Mouse (Mus musculus) G1E (cell line): ENCODE data around the gene Vmn2r7. TPM values are rescaled to one million over a fixed set of nuclear protein-coding genes. Genes with fewer than 3 reads are reported as not detected.
A peak's percentile ranks its signal among the peaks of the same experiment; 100 is the strongest.
"Not testable (repeated sequence)": the region's sequence is repeated elsewhere in the genome, so short reads cannot be mapped to it uniquely, and the experiment has no call there.

Source experiments
- ATAC-seq: 2 replicates; pipeline ENCODE4 v1.8.0; 2016; ENCODE audit warnings: mild to moderate bottlenecking; ENCODE audit not compliant: insufficient number of reproducible peaks, poor library complexity, low FRiP score, severe bottlenecking; ENCODE audit errors: extremely low read depth
- DNase-seq: peaks from one replicate; pipeline ENCODE4 v3.0.0; 2012; ENCODE audit warnings: low spot score
- H3K27me3 ChIP-seq: 2 replicates; pipeline ENCODE4 v1.6.1; 2012; ENCODE audit warnings: mild to moderate bottlenecking, low read length, inconsistent platforms; ENCODE audit not compliant: insufficient read depth
- H3K36me3 ChIP-seq: replicated peaks from 2 replicates; pipeline ENCODE3; 2012; ENCODE audit warnings: mild to moderate bottlenecking, inconsistent platforms
- H3K4me1 ChIP-seq: 2 replicates; pipeline ENCODE4 v1.6.1; 2012; ENCODE audit warnings: low read depth, low read length, inconsistent platforms, mixed read lengths; ENCODE audit not compliant: insufficient read depth
- H3K4me3 ChIP-seq: 2 replicates; pipeline ENCODE4 v1.5.1; 2012; ENCODE audit warnings: low read depth, mild to moderate bottlenecking, inconsistent platforms, low read length, moderate library complexity, mixed read lengths
- H3K9me3 ChIP-seq: replicated peaks from 2 replicates; pipeline ENCODE4 v1.6.1; 2012; ENCODE audit warnings: inconsistent platforms
- CTCF ChIP-seq: IDR thresholded peaks from 2 replicates; pipeline ENCODE4 v1.5.1; 2012; ENCODE audit warnings: low read depth, low read length, inconsistent platforms, mixed read lengths
- GATA1 ChIP-seq: IDR thresholded peaks from 2 replicates; pipeline ENCODE4 v1.6.1; 2012; ENCODE audit warnings: borderline replicate concordance, low read length, inconsistent platforms, mixed read lengths
- GATA2 ChIP-seq: IDR thresholded peaks from 2 replicates; pipeline ENCODE4 v1.6.1; 2012; ENCODE audit warnings: low read depth, low read length, inconsistent platforms, borderline replicate concordance
- POLR2AphosphoS5 ChIP-seq: IDR thresholded peaks from 2 replicates; pipeline ENCODE4 v1.6.1; 2012; ENCODE audit warnings: low read depth, low read length, inconsistent platforms; ENCODE audit not compliant: insufficient replicate concordance
- TAL1 ChIP-seq: conservative IDR thresholded peaks from 2 replicates; pipeline ENCODE4 v1.6.1; 2012; ENCODE audit warnings: low read depth, low read length, inconsistent platforms, mixed read lengths
- polyA plus RNA-seq: library from polyadenylated mRNA; stranded (reverse); fragments of >175 nt; gene quantifications from 2 replicates; pipeline ENCODE4 v1.2.3, GENCODE M21; 2012
- total RNA-seq, 2 experiments: library from RNA; stranded (forward) in 1 of 2; stranded (reverse) in 1 of 2; fragments of 200-1000 nt in 1 of 2; fragments of >200 nt in 1 of 2; fragmentation: Nextera tagmentation in 1 of 2; gene quantifications; 2 replicates each; pipeline ENCODE4 v1.2.3; 2014 to 2017

Gene Vmn2r7
- total RNA-seq (2014; fragmentation: Nextera tagmentation) (not detected in 2 replicates), total RNA-seq (2017) (0.06 and 0.11 TPM in 2 replicates), polyA plus RNA-seq (not detected in 2 replicates)

DNA sequence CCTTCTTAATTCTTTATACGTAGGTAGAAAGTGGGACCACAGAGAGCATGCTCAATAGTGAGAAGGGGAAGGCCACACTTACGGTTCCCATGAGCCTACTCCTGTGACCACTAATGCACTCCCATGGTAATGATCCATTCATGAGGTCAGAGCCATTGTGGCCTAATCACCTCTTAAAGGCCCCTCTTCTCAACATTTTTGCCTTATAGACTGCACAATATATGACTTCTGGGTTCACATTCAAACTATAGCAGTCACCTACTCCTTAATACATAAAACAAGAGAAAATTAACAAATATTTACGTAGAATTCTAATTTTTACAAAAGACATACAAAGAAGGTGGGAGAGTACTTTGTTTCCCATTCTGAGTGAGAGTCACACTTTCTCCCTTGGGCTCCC is at the start of gene Vmn2r7:
Gene Vmn2r7 (minus strand): TSS at position 101 of the 400 bp plus-strand sequence.
- ATAC-seq, H3K4me3 ChIP-seq, H3K9me3 ChIP-seq, H3K4me1 ChIP-seq, H3K36me3 ChIP-seq, DNase-seq, H3K27me3 ChIP-seq: not testable (repeated sequence)

- Histone ChIP-seq H3K4me1 (no peaks in the 10 kb centered on the region), H3K9me3 (no peaks in the 10 kb centered on the region), H3K36me3 (no peaks in the 10 kb centered on the region), H3K27me3 (no peaks in the 10 kb centered on the region), H3K4me3 (no peak overlapping the region)
- no peak for TF ChIP-seq GATA1
- no peak for TF ChIP-seq POLR2AphosphoS5
- no peak for TF ChIP-seq GATA2
- no peak for TF ChIP-seq TAL1
- no peak for TF ChIP-seq CTCF
- DNase-seq (no peak), ATAC-seq (no peak)
Observed at GRCm38 (mm10) chr3:64889725-64890124, 45.2 kb upstream of the Vmn2r7 start.

- ATAC-seq, result no peak
- DNase-seq, result no peak
- no peaks in the 10 kb centered on the region for H3K9me3 ChIP-seq
- no peak overlapping the region for H3K4me3 ChIP-seq
- H3K4me1 ChIP-seq, result no peaks in the 10 kb centered on the region
- TF ChIP-seq POLR2AphosphoS5 (no peak), GATA1 (no peak), GATA2 (no peak), TAL1 (no peak), CTCF (no peak)
- H3K36me3 ChIP-seq, result no peaks in the 10 kb centered on the region
- H3K27me3 ChIP-seq, result no peaks in the 10 kb centered on the region
Observed at GRCm38 (mm10) chr3:64878199-64878977, 33.8 kb upstream of the Vmn2r7 start.

DNA sequence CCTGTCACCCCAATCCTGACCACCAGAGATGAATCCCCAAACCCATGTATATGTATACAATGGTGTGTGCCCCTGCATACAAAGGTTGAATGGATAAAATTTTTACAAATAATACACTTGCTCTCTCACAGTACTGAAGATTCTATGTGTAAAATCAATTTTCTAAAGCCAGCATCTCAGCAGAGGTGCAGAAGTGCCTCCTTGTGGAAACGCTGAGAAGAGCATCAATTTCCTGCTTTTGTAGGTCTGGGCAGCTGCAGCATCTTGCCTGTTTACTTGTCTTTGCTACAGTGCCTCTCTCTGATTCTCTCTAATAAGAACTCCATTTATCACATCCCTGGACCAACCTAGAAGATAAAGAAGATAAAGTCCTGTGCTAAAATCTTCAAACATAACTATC is 32.1 kb upstream of the Vmn2r7 start:
- ATAC-seq (no peak), DNase-seq (no peak)
- H3K36me3 ChIP-seq, result no peaks in the 10 kb centered on the region
- TF ChIP-seq CTCF (no peak), GATA2 (no peak), GATA1 (no peak), TAL1 (no peak), POLR2AphosphoS5 (no peak)
- H3K4me1 ChIP-seq, result no peaks in the 10 kb centered on the region
- H3K4me3 ChIP-seq, result no peak overlapping the region
- no peaks in the 10 kb centered on the region for H3K27me3 ChIP-seq
- no peaks in the 10 kb centered on the region for H3K9me3 ChIP-seq

DNA sequence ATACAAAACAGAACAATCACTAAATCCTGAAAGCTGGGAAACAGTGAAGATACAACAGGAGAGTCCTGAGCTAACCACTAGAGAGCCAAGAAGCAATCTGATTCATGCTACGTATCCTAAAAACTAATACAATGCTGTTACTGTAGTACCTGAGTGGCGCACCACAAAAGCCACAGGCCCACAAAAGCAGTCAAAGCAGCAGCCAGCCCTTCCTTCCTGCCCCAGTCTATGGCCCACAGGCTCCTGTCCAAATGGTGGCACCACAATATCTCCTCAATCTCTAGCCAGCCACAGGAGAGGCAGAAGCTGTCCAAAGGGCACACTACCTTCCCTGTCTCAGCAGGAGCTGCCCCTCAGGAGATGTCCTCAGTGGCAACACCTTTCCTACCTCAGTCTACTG is 1.7 kb downstream of the Vmn2r7 start:
- no peak overlapping the region for H3K4me3 ChIP-seq
- DNase-seq (no peak), ATAC-seq (no peak)
- H3K4me1 ChIP-seq, result no peaks in the 10 kb centered on the region
- no peaks in the 10 kb centered on the region for H3K27me3 ChIP-seq
- TF ChIP-seq POLR2AphosphoS5, result no peak
- no peak for TF ChIP-seq GATA2
- TF ChIP-seq GATA1, result no peak
- no peak for TF ChIP-seq CTCF
- TF ChIP-seq TAL1, result no peak
- H3K36me3 ChIP-seq, result no peaks in the 10 kb centered on the region
- no peaks in the 10 kb centered on the region for H3K9me3 ChIP-seq

DNA sequence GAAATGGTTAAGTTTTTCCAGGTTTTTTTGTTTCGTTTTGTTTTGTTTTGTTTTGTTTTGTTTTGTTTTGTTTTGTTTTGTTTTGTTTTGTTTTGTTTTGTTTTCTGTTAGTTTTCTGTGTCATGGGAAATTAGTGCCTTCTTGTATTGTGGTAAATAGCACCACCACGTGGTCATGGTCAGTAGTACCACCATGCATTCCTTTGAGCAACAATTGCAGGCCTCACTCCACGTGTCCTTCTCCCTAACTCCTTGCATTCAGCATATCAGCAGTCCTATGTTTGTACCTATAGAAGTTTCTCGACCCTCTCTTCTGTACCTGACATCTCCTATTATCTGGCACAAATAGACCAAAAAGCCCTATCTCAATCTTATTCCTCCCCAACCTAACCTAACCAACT is 2.3 kb downstream of the Vmn2r7 start:
- Histone ChIP-seq H3K36me3 (no peaks in the 10 kb centered on the region), H3K4me1 (no peaks in the 10 kb centered on the region), H3K9me3 (no peaks in the 10 kb centered on the region), H3K4me3 (no peak overlapping the region), H3K27me3 (no peaks in the 10 kb centered on the region)
- TF ChIP-seq GATA1, result no peak
- peak; percentile 36; the same call in 1 of the 2 replicates for TF ChIP-seq CTCF
- TF ChIP-seq GATA2, result no peak
- DNase-seq, result no peak
- no peak for ATAC-seq

GRCm38 (mm10) chr3:64831134-64831533 is 13.4 kb downstream of the Vmn2r7 start:
- Histone ChIP-seq H3K27me3 (no peaks in the 10 kb centered on the region), H3K9me3 (no peaks in the 10 kb centered on the region), H3K4me1 (no peaks in the 10 kb centered on the region), H3K4me3 (no peak overlapping the region), H3K36me3 (no peaks in the 10 kb centered on the region)
- DNase-seq, result no peak
- TF ChIP-seq GATA2 (no peak), POLR2AphosphoS5 (no peak), TAL1 (no peak), GATA1 (no peak), CTCF (no peak)
- no peak for ATAC-seq
